Mouse (Mus musculus) hindbrain, embryonic 10.5 days (tissue): ENCODE data around the gene Pusl1. TPM values are rescaled to one million over a fixed set of nuclear protein-coding genes. Genes with fewer than 3 reads are reported as not detected.
A peak's percentile ranks its signal among the peaks of the same experiment; 100 is the strongest.

Source experiments
- DNase-seq: peaks from one replicate; pipeline ENCODE4 v3.0.0-alpha.2; 2017; ENCODE audit warnings: low spot score
- H3K27ac ChIP-seq: fragments of 300-500 bp; sonication (generic); 2 replicates; pipeline ENCODE4 v1.5.1; 2016; ENCODE audit warnings: mild to moderate bottlenecking, moderate library complexity
- H3K27me3 ChIP-seq: fragments of 300-500 bp; sonication (generic); 2 replicates; pipeline ENCODE4 v1.6.1; 2016; ENCODE audit warnings: mild to moderate bottlenecking; ENCODE audit not compliant: poor library complexity, insufficient read depth, severe bottlenecking
- H3K36me3 ChIP-seq: fragments of 300-500 bp; sonication (generic); 2 replicates; pipeline ENCODE4 v1.6.1; 2016; ENCODE audit warnings: mild to moderate bottlenecking, moderate library complexity
- H3K4me1 ChIP-seq: fragments of 300-500 bp; sonication (generic); replicated peaks from 2 replicates; pipeline ENCODE4 v1.6.1; 2016; ENCODE audit warnings: mild to moderate bottlenecking
- H3K4me3 ChIP-seq: fragments of 300-500 bp; sonication (generic); 2 replicates; pipeline ENCODE4 v1.5.1; 2016; ENCODE audit warnings: mild to moderate bottlenecking, moderate library complexity
- H3K9me3 ChIP-seq: fragments of 300-500 bp; sonication (generic); 2 replicates; pipeline ENCODE4 v1.6.1; 2016; ENCODE audit warnings: mild to moderate bottlenecking, moderate library complexity
- WGBS: fragments of 180-500 bp; shearing (Covaris S2); methylation state at CpG from one replicate; pipeline ENCODE4 v1.1.7; 2016; 5-methylcytosine and 5-hydroxymethylcytosine counted together
- polyA plus RNA-seq: library from polyadenylated mRNA; unstranded; fragments of >200 nt; fragmentation: Nextera tagmentation; extraction: Ambion mirVana; gene quantifications from 2 replicates; pipeline ENCODE4 v1.2.1, GENCODE M21; 2016

Gene Pusl1
- polyA plus RNA-seq, 1 experiment from 2014 or later = 49.4 TPM

DNA sequence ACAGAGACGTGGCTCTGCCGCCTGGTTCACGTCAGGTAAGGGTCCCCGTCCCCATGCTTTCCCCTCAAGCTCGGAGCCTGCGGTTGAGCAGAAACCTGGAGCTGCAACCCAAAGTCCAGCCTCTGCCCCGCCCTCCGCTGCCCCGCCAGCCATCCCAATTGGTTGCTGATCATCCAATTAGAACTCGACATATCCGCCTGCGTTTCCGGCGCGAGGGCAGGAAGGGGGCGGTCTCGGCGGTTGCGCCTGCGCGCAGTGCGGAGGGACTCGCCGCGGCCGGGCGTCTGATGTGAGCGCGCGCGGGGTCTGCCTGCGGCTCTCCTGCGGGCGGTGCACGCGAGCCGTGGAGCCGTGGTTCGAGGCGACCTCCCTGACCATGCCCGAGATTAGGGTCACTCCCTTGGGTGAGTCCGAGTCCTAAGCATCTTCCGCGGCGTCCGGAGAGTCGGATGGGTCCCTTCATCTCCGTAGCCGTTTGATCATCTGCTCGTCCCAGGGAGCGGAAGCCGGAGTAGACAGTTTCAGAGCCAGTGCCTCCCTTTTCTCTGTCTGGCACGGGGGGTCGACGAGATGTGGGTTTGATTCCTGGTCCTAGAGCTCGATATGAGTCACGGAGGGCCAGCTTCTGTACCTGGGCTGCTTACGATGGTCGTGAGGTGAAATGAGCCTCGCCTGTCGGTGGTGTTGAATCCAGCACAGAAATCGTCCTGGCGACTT, 22.1 kb downstream of the Pusl1 start, which contains the start of the genes Cptp and Ints11:
Gene Cptp (minus strand): TSS at position 124 of the 717 bp plus-strand sequence.
Gene Ints11 (plus strand): TSS at position 230 of the 717 bp plus-strand sequence.
- peak; percentile 97 for DNase-seq
- WGBS = under 1% methylated on average over 63 of the region's 63 CpGs
- Histone ChIP-seq H3K4me3 (peak within 1 kb of the TSS; percentile 87), H3K27me3 (no peaks in the 10 kb centered on the region), H3K9me3 (no peaks in the 10 kb centered on the region), H3K4me1 (peaks cover 28% of the 10 kb centered on the region), H3K36me3 (peaks cover 63% of the 10 kb centered on the region), H3K27ac (peak within 1 kb of the TSS; percentile 91)

DNA sequence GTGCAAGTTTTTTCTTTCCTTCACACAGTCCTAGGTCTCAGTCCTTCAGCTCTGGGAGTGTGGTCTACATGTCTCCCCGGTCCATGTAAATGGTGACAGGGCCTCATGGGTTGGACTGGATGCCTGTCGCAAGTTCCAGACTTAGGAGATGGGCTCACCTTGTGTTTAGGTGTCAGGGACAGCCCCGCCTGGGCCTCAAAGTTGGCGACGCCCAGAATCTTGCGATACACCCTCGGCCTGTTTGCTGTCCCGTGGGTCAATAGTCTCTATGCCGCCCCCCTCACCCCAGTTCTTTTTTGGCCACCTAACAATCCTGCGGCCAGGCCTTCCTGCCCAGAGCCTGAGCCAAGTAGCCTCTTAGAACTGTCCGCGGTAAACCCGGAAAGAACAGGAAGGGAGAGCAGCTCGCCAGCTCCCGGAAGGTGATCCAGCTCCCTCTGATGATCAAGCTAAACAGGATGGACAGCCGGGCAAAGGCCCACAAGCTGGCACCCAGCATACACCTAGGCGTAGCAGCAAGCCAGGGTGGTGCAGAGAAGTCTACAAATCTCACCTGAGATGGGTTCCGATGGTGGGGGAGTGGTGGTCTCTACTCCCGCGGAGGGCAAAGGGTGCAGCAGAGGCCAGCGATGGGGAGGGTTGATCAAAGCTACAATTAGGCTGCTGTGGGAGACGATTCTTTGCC, 22.8 kb downstream of the Pusl1 start:
- DNase-seq = no peak
- H3K36me3 ChIP-seq = peaks cover 58% of the 10 kb centered on the region
- H3K9me3 ChIP-seq = no peaks in the 10 kb centered on the region
- no peaks in the 10 kb centered on the region for H3K27me3 ChIP-seq
- H3K4me3 ChIP-seq = peak overlapping the region; percentile 87
- peaks cover 28% of the 10 kb centered on the region for H3K4me1 ChIP-seq
- peak overlapping the region; percentile 91 for H3K27ac ChIP-seq
- WGBS = 10% methylated on average over 22 of the region's 22 CpGs

DNA sequence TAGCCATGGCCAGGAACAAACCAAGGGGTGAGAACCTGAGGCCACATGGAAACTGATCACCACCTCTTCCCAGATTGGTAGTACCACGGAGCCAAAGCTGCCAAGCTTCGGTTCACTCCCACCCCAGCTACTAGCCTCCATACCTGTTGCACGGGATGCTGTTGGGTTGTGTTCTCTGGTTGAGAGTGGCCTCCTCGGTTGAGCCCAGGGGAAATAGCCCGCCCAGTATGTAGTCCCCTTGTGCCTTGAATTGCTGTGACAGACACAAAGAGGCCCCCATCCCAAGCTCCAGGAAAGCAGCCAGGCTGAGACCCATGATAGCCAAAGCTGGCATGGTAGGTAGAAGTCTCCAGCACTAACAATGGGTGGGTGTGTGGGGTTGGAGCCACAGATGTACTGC, 28.6 kb downstream of the Pusl1 start, which contains the start of gene Tas1r3:
Gene Tas1r3 (minus strand): TSS at position 362 of the 400 bp plus-strand sequence.
- H3K36me3 ChIP-seq = peaks cover 75% of the 10 kb centered on the region
- no peaks in the 10 kb centered on the region for H3K27me3 ChIP-seq
- no peaks in the 10 kb centered on the region for H3K9me3 ChIP-seq
- DNase-seq = no peak
- WGBS = 84% methylated on average over 5 of the region's 5 CpGs
- peaks cover 1% of the 10 kb centered on the region; the same call in 1 of the 2 replicates for H3K4me1 ChIP-seq
- no peak within 1 kb of the TSS for H3K4me3 ChIP-seq
- no peak within 1 kb of the TSS for H3K27ac ChIP-seq

DNA sequence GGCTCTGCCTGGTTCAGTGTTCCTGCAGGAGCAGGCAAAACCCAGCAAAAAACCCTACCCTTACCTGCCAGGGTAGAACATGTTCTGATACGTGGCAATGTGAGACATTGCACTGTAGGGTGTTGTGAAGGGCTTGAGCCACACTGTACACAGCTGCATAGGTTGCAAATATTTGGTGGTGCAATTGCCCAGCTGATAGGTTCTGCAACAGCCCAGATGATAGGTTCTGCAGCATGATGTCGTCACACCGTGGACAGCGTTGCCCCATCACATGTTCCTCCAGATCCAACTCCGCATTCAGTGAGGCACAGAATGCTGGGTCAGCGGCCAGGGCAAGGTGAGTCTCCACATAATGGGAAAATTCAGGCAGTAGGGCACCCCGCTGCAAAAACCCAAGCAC, 29.8 kb downstream of the Pusl1 start:
- H3K36me3 ChIP-seq = peaks cover 84% of the 10 kb centered on the region
- WGBS = 95% methylated on average over 7 of the region's 7 CpGs
- H3K27ac ChIP-seq = no peak overlapping the region
- no peaks in the 10 kb centered on the region for H3K27me3 ChIP-seq
- no peaks in the 10 kb centered on the region for H3K4me1 ChIP-seq
- DNase-seq = no peak
- H3K4me3 ChIP-seq = no peak overlapping the region
- no peaks in the 10 kb centered on the region for H3K9me3 ChIP-seq

DNA sequence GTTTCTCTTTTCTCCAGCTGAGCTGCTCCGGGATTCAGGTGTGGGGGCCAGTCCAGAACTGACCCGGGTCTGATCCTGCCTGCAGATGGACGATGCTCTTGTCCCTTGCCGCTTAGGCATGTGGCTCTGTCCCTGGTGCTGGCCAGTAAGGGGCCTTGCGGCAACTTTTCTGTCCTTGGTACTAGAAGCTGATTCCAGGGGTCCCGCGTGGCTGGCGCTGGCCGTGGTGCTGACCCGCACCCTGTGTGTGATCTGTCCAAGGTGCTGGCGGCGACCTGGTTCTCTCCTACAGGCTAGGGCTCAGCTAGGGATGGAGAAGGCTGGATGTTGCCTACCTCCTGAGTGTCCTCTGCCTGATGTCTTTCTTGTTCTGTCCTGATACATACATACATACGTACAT, 32.3 kb downstream of the Pusl1 start:
- Histone ChIP-seq H3K9me3 (no peaks in the 10 kb centered on the region), H3K4me1 (no peaks in the 10 kb centered on the region), H3K36me3 (peaks cover 84% of the 10 kb centered on the region), H3K27me3 (no peaks in the 10 kb centered on the region), H3K27ac (no peak overlapping the region), H3K4me3 (no peak overlapping the region)
- peak; percentile 82 for DNase-seq
- 28% methylated on average over 13 of the region's 13 CpGs for WGBS

DNA sequence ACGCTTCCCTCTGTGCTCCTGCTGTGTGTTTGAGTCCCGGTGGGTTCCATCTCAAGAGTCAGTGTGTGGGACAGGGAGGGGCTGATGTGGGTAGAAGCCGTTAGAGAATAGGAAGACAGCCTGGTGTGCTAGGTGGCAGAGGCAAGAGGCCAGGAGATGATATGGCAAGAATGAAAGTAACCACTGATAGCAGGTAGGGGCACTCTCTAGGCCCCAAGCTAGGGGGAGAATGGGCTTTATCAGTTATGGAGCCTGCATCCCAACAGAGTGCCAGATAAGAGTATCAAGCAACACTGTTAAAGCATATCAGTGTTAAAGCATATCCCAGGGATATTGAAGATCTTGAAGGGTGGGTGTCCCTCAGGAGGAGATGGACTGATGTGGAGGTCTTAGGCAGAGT, 34.7 kb downstream of the Pusl1 start:
- Histone ChIP-seq H3K27ac (no peak overlapping the region), H3K9me3 (no peaks in the 10 kb centered on the region), H3K27me3 (no peaks in the 10 kb centered on the region), H3K36me3 (peaks cover 96% of the 10 kb centered on the region), H3K4me3 (no peak overlapping the region), H3K4me1 (no peaks in the 10 kb centered on the region)
- WGBS = 84% methylated on average over 3 of the region's 3 CpGs
- no peak for DNase-seq

DNA sequence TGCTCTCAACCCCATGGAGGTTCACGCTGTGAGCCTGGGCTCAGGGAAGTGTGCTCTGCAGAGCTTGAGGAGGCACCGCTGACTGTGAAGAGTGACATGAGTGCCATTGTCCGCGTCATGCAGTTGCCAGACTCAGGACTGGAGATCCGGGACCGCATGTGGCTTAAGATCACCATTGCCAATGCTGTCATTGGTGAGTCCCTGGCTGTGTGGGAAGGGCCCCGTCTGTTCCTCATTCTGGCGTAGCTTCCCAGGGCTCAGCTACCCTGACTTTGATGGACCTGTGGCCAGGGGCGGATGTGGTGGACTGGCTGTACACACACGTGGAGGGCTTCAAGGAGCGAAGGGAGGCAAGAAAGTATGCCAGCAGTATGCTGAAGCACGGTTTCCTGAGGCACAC, 35.5 kb downstream of the Pusl1 start:
- no peak overlapping the region for H3K4me3 ChIP-seq
- H3K27ac ChIP-seq = no peak overlapping the region
- H3K36me3 ChIP-seq = peaks cover 91% of the 10 kb centered on the region
- 93% methylated on average over 12 of the region's 12 CpGs for WGBS
- DNase-seq = no peak
- no peaks in the 10 kb centered on the region for H3K4me1 ChIP-seq
- no peaks in the 10 kb centered on the region for H3K9me3 ChIP-seq
- H3K27me3 ChIP-seq = no peaks in the 10 kb centered on the region

DNA sequence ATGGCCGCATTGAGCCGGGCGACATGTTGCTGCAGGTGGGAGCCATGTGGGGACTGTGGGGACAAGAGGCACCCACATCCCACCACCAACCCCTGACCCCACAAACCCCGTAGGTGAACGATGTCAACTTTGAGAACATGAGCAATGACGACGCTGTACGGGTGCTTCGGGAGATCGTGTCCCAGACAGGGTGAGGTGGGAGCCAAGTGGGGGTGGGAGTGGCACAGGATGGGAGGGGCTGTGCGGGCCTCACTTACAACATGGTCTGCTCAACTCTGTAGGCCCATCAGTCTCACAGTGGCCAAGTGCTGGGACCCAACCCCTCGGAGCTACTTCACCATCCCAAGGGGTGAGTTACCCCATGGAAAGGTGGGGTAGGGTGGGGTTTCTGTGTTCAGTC, 36.6 kb downstream of the Pusl1 start:
- peaks cover 9% of the 10 kb centered on the region for H3K4me1 ChIP-seq
- peaks cover 89% of the 10 kb centered on the region for H3K36me3 ChIP-seq
- no peaks in the 10 kb centered on the region for H3K27me3 ChIP-seq
- 96% methylated on average over 12 of the region's 12 CpGs for WGBS
- no peaks in the 10 kb centered on the region for H3K9me3 ChIP-seq
- DNase-seq = no peak
- H3K27ac ChIP-seq = no peak overlapping the region
- H3K4me3 ChIP-seq = no peak overlapping the region

DNA sequence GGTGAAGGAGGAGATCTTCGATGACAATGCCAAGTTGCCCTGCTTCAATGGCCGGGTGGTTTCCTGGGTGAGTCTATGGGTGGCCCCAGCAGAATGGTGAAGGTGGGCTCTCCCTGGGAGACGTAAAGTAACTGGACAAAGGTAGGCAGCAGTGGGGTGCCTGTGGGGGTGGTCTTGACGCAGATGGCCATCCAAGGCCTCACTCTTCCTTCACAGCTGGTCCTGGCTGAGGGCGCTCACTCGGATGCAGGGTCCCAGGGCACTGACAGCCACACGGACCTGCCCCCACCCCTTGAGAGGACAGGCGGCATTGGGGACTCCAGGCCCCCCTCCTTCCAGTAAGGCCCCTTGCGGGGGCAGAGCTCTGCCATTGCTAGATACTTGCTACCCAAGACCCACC, 38.2 kb downstream of the Pusl1 start:
- WGBS = 88% methylated on average over 9 of the region's 9 CpGs

DNA sequence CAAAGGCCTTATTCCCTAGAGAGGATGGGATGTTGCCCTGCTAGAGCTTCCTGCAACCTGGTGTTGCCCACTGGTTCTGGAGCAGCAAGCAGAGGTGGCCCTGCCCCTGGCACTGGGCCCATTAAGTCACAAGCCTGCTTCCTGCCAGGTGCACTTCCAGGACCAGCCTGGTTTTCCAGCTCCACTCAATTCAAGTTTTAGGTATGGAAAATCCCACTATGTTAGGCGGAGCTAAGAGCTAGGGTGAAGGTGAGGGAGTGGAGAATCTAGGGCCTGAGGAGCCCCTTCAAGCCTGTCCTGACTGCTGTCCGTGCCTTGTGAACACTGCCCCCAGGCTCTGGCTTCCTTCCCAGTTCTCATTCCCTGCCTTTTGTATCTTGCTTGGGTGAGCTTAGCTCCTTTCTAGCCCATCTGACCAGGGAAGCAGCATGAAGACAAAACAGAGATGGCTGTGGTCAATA, 39.6 kb downstream of the Pusl1 start:
- Histone ChIP-seq H3K4me1 (peaks cover 35% of the 10 kb centered on the region), H3K4me3 (no peak overlapping the region), H3K36me3 (peaks cover 59% of the 10 kb centered on the region), H3K27me3 (no peaks in the 10 kb centered on the region), H3K27ac (no peak overlapping the region), H3K9me3 (no peaks in the 10 kb centered on the region)
- no peak for DNase-seq
- WGBS = 90% methylated on average over 2 of the region's 2 CpGs

More for the DNA sequence above, 38.2 kb downstream of the Pusl1 start:
- Histone ChIP-seq H3K4me3 (no peak overlapping the region), H3K27ac (no peak overlapping the region), H3K36me3 (peaks cover 74% of the 10 kb centered on the region), H3K9me3 (no peaks in the 10 kb centered on the region), H3K4me1 (peaks cover 24% of the 10 kb centered on the region), H3K27me3 (no peaks in the 10 kb centered on the region)
- DNase-seq = no peak

DNA sequence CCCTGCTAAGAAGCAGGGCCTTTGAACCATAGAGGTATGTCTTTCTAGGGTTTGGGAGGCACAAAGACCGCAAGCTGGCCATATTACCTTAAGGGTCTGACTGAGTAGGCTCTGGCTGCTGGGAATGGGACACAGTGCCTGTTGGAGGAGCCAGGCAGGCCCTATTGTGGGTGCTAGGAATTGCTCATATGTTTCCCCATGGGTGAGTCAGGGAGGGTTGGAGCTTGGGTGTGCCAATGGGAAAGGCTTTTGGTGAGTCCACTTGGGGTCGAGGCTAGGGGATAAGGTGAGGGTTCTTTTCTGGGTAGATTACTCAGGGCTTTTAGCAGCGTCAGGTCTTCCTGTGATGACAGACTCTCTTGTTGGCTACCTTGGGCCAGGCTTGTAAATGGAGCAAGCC, 40.2 kb downstream of the Pusl1 start:
- Histone ChIP-seq H3K27ac (no peak overlapping the region), H3K4me3 (no peak overlapping the region), H3K36me3 (peaks cover 53% of the 10 kb centered on the region), H3K27me3 (no peaks in the 10 kb centered on the region), H3K9me3 (no peaks in the 10 kb centered on the region), H3K4me1 (peaks cover 41% of the 10 kb centered on the region)
- WGBS = 92% methylated on average over 3 of the region's 3 CpGs
- no peak for DNase-seq

DNA sequence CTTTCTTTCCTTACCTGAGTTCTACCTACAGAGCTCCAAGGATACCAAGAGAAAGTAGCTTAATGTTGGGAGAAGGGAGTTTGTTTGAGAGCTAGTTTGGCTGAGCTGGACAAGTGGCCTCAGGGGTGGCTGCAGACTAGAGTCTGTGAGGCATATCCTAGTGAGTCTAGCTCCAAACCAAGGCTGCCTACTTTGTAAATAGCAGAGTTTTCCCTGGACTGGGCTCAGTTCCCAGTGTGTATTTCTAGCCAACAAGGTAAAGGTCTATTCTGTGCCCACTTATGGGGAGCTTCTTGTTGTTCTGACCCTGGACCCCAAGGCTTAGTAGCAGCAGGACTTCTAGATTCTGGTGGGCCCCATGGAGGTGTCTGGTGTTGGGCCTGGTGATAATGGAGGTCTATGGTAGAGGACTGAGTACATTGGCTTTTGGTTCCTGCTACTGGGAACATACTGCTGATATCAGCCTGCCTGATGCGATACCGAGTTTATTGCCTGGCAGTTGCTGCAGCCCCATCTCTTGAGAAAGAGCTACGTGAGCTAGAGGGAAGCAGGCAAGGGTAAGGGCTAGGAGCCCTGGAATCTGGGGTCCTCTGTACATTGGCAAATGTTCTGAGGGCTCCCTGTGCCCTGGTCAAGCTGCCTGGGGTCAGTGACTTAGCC, 41.7 kb downstream of the Pusl1 start:
- no peak for DNase-seq
- Histone ChIP-seq H3K9me3 (no peaks in the 10 kb centered on the region), H3K36me3 (peaks cover 39% of the 10 kb centered on the region), H3K4me3 (no peak overlapping the region), H3K27ac (no peak overlapping the region), H3K4me1 (peaks cover 43% of the 10 kb centered on the region), H3K27me3 (no peaks in the 10 kb centered on the region)
- WGBS = 95% methylated on average over 3 of the region's 3 CpGs

DNA sequence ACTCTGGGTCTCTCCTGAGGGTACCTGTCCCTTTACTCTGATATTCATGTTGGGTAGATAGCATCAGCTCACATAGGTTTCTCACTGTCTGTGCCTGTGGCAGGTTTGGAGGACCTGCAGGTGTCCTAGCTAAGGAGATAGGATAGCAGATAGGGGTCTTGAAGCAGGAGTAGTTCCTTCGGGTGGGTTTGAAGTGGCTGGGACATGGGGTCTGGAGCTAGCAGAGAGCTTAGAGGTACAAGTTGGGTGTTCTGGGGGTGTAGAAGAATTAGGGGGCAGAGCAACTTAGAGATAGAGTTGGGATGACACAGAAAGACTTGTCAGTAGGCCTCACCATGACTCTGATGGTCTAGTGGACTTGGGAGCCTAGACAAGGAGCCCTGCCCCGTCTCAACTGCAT, 42.2 kb downstream of the Pusl1 start:
- WGBS = 84% methylated on average over 2 of the region's 2 CpGs
- H3K4me3 ChIP-seq = 0 out of 2 replicates have a peak overlapping the region, but pooled peaks have one; percentile 88

More for the DNA sequence above, 42.2 kb downstream of the Pusl1 start:
- no peaks in the 10 kb centered on the region for H3K27me3 ChIP-seq
- DNase-seq = no peak
- no peak overlapping the region for H3K27ac ChIP-seq
- H3K4me1 ChIP-seq = peaks cover 43% of the 10 kb centered on the region
- no peaks in the 10 kb centered on the region for H3K9me3 ChIP-seq
- peaks cover 33% of the 10 kb centered on the region for H3K36me3 ChIP-seq
